Mouse (Mus musculus) heart, adult 2 months (tissue): ENCODE results near the gene S1pr2. TPM values are rescaled to one million over a fixed set of nuclear protein-coding genes. Genes with fewer than 3 reads are reported as not detected.

Experiments used
- DNase-seq, 2 experiments: peaks; one replicate each; pipeline ENCODE4 v3.0.0; 2021
- H3K27ac ChIP-seq: fragments of 200-600 bp; 2 replicates; pipeline ENCODE4 v1.8.1; 2022
- H3K27me3 ChIP-seq: fragments of 200-500 bp; 2 replicates; pipeline ENCODE4 v1.6.1; 2012; ENCODE audit warnings: mild to moderate bottlenecking, low read length, inconsistent platforms, mixed read lengths; ENCODE audit not compliant: control insufficient read depth, insufficient read depth
- H3K36me3 ChIP-seq: fragments of 200-500 bp; 2 replicates; pipeline ENCODE4 v1.6.1; 2012; ENCODE audit warnings: low read length, inconsistent platforms; ENCODE audit not compliant: control insufficient read depth, insufficient read depth
- H3K4me1 ChIP-seq: fragments of 200-500 bp; 2 replicates; pipeline ENCODE4 v1.6.1; 2011; ENCODE audit warnings: low read length; ENCODE audit not compliant: control insufficient read depth, insufficient read depth
- H3K4me3 ChIP-seq: fragments of 200-600 bp; 2 replicates; pipeline ENCODE4 v1.8.1; 2022
- H3K79me2 ChIP-seq: fragments of 200-500 bp; replicated peaks from 2 replicates; pipeline ENCODE4 v1.6.1; 2012; ENCODE audit warnings: mild to moderate bottlenecking, inconsistent platforms, low read length, moderate library complexity, mixed read lengths; ENCODE audit not compliant: control insufficient read depth, insufficient read depth
- H3K9ac ChIP-seq: fragments of 200-500 bp; 2 replicates; pipeline ENCODE4 v1.6.1; 2012; ENCODE audit warnings: low read depth, mild to moderate bottlenecking, control low read depth, inconsistent platforms, low read length, mixed read lengths
- CTCF ChIP-seq: fragments of 200-600 bp; IDR thresholded peaks from 2 replicates; pipeline ENCODE4 v1.8.1; 2022; ENCODE audit warnings: antibody characterized with exemption, mild to moderate bottlenecking, moderate library complexity
- EP300 ChIP-seq: fragments of 200-500 bp; IDR thresholded peaks from 2 replicates; pipeline ENCODE4 v1.6.1; 2011; ENCODE audit warnings: low read depth, low read length, control low read depth; ENCODE audit not compliant: insufficient read depth
- POLR2A ChIP-seq: fragments of 200-500 bp; IDR thresholded peaks from 2 replicates; pipeline ENCODE4 v1.6.1; 2011; ENCODE audit warnings: mild to moderate bottlenecking, low read depth, low read length, control low read depth; ENCODE audit not compliant: insufficient read depth
- WGBS: fragments of 180-500 bp; shearing (Covaris S2); methylation state at CpG from one replicate; pipeline ENCODE4 v1.1.7; 2018; 5-methylcytosine and 5-hydroxymethylcytosine counted together
- intact Hi-C: fragments of 180-260 bp; cut with DNase I; formaldehyde crosslinking; loops from one replicate; pipeline ENCODE4 v1.15.1; 2025
- polyA plus RNA-seq: library from polyadenylated mRNA; depleted of rRNA; stranded (reverse); fragments of >200 nt; gene quantifications from 2 replicates; pipeline ENCODE4 v1.2.3, GENCODE M21; 2012
- total RNA-seq, 2 experiments: library from RNA; stranded (reverse); gene quantifications; 2 replicates each; pipeline ENCODE4 v1.2.3; 2021

Gene S1pr2
- total and polyA plus RNA-seq, 3 experiments = 2.8 to 4.2 (median 3.2) TPM

DNA sequence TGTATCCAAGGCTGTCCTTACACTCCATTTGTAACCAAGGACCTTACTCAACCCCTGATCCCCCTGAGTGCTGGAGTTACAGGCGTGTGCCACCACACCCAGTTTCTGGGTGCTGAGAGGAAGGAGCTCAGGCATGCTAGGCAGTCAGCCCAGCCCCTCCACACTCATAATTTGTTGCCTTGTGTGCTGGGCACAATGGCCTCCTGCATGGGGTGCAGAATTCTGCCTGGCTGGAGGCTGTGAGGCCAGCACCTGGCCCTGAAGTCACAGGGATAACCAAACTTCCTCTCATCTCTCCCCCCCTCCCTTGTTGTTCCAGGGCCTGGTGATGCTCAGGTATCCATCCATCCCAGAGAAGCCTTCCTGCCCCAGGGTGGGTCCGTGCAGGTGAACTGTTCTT is 42.0 kb upstream of the S1pr2 start:
- H3K27ac ChIP-seq = no peak overlapping the region
- peaks cover 8% of the 10 kb centered on the region for H3K4me1 ChIP-seq
- no peak overlapping the region for H3K4me3 ChIP-seq
- 82% methylated on average over 2 of the region's 2 CpGs for WGBS
- intact Hi-C loops = no loop called here
- no peaks in the 10 kb centered on the region for H3K27me3 ChIP-seq
- no peaks in the 10 kb centered on the region for H3K36me3 ChIP-seq
- TF ChIP-seq EP300 (no peak), POLR2A (no peak), CTCF (no peak)
- no peaks in the 10 kb centered on the region for H3K79me2 ChIP-seq
- H3K9ac ChIP-seq = no peak overlapping the region
- no peak for DNase-seq

DNA sequence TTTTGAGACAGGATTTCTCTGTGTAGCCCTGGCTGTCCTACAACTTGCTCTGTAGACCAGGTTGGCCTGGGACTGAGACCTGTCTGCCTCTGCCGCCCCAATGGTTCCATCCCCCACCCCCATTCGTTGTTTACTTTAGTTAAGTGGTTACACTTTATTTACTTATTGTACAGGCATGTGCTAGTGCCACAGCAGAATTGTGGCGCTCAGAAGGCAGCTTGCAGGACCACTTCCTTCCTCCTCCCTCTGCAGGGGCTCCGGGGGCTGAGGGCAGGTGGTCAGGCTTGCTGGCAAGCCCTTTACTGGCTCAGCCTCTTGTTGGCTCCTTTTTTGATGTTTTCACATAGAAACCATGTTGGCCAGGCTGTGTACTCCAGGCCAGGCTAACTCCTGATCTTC is 40.6 kb upstream of the S1pr2 start:
- H3K36me3 ChIP-seq = no peaks in the 10 kb centered on the region
- intact Hi-C loops = no loop called here
- WGBS = 32% methylated on average over 4 of the region's 4 CpGs
- no peak for DNase-seq
- 0 out of 2 replicates have a peak overlapping the region, but pooled peaks have one; percentile 3 for H3K4me3 ChIP-seq
- H3K4me1 ChIP-seq = peaks cover 8% of the 10 kb centered on the region
- TF ChIP-seq EP300 (no peak), CTCF (no peak), POLR2A (no peak)
- no peaks in the 10 kb centered on the region for H3K79me2 ChIP-seq
- H3K9ac ChIP-seq = no peak overlapping the region
- H3K27me3 ChIP-seq = no peaks in the 10 kb centered on the region
- no peak overlapping the region for H3K27ac ChIP-seq

DNA sequence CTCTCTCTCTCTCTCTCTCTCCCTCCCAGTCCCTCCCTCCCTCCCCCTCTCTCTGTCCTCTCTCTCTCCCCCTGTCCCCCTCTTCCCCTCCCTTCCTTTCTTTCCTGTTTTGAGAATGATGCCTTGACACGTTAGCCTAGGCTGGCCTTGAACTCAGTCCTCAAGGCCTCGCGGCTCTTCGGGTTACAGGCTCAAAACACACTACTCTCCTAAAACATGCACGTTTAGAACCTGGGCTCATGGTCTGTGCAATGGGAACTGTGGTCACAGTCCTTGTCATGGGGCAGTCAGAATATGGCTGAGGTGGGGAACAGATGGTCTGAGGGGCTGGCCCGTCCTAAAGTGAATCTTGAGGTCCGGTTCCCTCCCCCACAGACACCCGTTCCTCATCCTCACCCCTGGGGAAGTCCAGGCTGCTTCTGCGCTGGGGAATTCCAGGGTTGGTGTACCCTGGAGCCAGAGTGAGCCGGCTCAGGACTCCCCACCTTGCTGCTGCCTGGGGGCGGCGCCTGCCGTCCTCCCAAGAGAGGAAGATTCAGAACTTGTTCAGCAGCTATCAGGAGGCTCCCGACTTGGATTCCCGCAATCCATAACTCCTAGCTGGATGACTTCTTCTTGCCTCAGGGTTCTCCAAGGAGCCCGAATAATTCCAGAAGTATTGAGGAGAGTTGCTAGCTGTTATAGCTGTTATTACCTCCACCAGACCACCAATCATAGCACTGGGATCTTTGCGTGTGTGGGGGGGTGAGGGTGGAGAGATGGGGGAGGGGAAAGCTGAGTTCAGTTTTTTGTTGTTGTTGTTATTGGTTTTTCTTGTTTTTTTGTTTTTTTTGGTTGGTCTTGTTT is 40.0 kb upstream of the S1pr2 start:
- Histone ChIP-seq H3K27me3 (no peaks in the 10 kb centered on the region), H3K79me2 (no peaks in the 10 kb centered on the region), H3K4me1 (peaks cover 12% of the 10 kb centered on the region), H3K36me3 (no peaks in the 10 kb centered on the region), H3K4me3 (peak overlapping the region; percentile 45), H3K27ac (peak overlapping the region; percentile 74), H3K9ac (peak overlapping the region; percentile 51)
- peak; percentile 49 to 56 for DNase-seq
- TF ChIP-seq POLR2A (no peak), EP300 (no peak), CTCF (no peak)
- intact Hi-C loops = no loop called here
- WGBS = 4% methylated on average over 17 of the region's 17 CpGs

DNA sequence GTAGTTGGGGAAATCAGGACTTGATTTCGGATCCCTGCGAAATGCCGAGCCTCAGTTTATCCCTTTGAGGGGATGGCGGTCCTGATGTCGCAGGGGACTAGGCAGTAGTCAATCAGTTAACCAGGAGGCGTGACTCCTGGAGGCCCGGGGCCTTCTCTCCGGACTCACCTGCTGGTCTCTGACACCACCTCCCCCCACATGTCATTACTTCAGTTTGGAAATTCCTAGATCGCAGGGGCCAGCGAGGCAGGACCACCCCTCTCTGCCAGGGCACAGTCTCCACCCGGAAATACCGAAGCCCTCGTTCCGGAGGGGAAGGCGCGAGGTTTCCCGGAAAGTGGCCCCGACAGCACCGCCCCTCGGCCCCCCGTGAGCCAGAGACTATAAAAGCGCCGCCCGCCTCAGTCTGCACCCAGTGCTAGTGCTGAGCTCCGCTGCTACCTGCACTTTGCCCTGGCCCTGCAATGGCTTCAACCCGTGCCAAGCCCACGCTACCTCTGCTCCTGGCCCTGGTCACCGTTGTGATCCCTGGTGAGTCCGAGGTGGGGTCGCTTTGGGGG is 39.1 kb upstream of the S1pr2 start, which contains the start of gene Icam1:
Icam1 (plus strand) TSS at position 415 of the 560 bp plus-strand sequence.
- Histone ChIP-seq H3K4me1 (peaks cover 13% of the 10 kb centered on the region), H3K36me3 (no peaks in the 10 kb centered on the region), H3K27ac (peak within 1 kb of the TSS; percentile 74), H3K27me3 (no peaks in the 10 kb centered on the region), H3K4me3 (peak within 1 kb of the TSS; percentile 45), H3K9ac (peak within 1 kb of the TSS; percentile 53), H3K79me2 (no peaks in the 10 kb centered on the region)
- intact Hi-C loops = loop anchor here (2.0 kb wide), 1 partner anchor 13 kb away; the partner anchor contains the start of gene Icam4
- peak; percentile 83 to 86 for DNase-seq
- 2% methylated on average over 30 of the region's 30 CpGs for WGBS
- TF ChIP-seq EP300 = no peak
- TF ChIP-seq POLR2A = peak; percentile 90
- TF ChIP-seq CTCF = no peak

DNA sequence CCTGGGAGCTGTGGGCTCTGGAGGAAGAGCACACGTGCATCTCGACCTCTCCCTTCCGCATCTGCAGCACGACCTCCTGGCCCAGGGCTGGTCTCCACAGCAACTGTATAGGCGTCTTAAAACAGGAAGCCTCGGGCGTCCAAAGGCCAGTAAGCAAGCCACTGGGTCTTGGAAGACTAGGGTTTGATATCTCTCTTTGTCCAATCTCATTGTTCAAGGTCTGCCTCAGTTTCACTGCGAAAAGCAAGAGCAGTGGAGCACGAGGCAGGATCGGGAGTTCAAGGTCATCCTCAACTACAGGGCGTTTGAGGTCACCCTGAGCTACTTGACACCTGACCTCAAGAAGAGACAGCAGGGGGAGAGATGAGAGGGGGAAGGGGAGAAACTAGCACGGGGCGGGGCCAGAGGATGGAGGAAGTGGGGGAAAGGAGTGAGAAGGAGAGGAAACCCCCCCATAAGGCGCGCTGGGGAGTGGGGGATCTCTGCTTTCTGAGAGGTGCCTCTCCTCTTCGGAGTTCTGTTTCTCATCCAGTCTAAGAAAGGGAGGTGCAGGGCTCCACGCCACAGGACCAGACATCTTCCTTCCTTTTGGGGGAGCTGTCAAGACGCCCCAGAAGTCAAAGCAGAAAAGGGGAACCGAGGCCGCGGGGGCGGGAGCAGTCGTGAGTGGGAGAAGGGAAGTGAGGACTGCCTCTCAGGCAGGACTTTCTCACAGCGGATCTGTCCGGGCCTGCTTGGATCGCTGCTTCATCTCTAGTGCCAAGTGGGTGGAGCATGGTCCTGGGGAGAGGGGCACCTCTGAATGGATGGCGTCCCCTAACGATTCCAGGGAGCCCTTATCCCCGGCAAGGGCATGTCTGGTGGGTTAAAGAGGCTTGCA is 38.4 kb upstream of the S1pr2 start:
- TF ChIP-seq CTCF = no peak
- TF ChIP-seq POLR2A = 0 out of 2 replicates have a peak, but pooled peaks have one; percentile 17
- peak; percentile 41; the same call in 1 of the 2 replicates for TF ChIP-seq EP300
- intact Hi-C loops = loop anchor here (2.0 kb wide), 1 partner anchor 14 kb away; the partner anchor contains the start of gene Icam4
- Histone ChIP-seq H3K4me3 (peak overlapping the region; percentile 45), H3K79me2 (no peaks in the 10 kb centered on the region), H3K27me3 (no peaks in the 10 kb centered on the region), H3K36me3 (no peaks in the 10 kb centered on the region), H3K9ac (peak overlapping the region; percentile 53), H3K27ac (peak overlapping the region; percentile 74), H3K4me1 (peaks cover 13% of the 10 kb centered on the region)
- DNase-seq = peak; percentile 77 to 85
- 7% methylated on average over 29 of the region's 29 CpGs for WGBS
